Mouse (Mus musculus) liver, adult (tissue): ENCODE results near the gene Scamp5.

Experiments used
- GATA4 ChIP-seq: IDR thresholded peaks from 2 replicates; pipeline ENCODE4 v1.6.1; 2014; ENCODE audit warnings: mild to moderate bottlenecking, low read length; ENCODE audit not compliant: insufficient replicate concordance

The Scamp5 gene

DNA sequence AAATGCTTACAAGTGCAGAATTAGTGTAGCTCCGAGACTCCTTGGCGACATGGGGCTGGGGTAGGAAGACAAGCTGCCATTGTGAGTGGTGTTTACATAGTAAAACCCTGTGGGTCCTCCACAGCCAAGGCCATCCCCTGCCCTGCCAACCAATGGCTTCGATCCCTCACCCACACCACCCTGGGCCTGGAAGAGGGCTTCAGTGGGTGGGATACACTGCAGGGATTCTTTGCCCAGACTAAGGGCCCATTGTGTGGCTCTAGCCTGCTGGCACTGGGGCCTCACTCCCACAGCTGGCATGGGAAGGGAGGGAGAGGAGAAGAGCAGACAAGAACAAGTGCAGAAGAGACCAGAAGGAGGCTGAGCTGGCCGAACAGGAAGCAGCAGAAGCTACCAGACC, 1.1 kb upstream of the Scamp5 start:
- TF ChIP-seq GATA4, result no peak

DNA sequence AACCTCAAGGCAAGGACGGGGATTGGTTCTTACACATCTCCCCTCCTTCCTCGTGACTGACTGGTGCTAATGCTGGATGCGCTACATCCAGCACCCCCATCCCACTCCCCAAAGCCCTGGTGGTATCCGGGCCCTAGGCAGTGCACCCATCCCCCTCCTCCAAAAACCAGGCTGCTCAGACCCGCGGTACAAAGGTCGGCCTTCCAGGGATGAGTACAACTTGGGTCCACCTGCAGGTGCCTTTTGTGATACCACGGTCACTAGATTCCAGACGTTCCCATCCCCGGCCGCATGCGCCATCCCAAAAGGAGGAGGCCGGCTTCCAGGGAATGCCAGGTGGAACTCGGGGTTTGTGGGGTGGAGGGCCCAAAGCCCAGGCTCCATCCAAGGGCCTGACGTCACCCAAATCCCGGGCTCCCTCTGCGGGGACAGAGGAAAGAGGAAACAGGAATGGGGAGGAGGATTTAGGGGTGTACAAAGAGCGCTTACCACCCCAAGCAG, 539 bp downstream of the Scamp5 start:
- no peak for TF ChIP-seq GATA4

DNA sequence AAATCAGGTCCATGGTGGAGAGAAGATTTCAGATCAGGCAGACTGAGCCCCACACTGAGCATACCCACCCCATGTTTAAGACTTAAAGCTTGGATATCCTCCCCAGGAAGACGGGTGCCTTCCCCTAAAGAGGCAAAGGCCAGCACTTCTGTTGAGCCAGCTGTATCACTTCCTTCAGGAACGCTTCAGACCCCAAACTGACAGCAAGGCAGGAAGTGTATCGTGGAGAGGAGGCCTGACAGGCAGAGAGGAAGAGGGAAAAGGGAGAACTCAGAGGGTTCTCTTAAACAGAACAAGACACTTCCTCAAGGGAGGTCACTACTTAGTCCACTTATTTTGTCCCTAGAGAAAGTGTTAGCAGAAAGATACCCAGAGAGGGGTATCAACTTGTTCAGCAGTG, 1.8 kb downstream of the Scamp5 start:
- no peak for TF ChIP-seq GATA4

DNA sequence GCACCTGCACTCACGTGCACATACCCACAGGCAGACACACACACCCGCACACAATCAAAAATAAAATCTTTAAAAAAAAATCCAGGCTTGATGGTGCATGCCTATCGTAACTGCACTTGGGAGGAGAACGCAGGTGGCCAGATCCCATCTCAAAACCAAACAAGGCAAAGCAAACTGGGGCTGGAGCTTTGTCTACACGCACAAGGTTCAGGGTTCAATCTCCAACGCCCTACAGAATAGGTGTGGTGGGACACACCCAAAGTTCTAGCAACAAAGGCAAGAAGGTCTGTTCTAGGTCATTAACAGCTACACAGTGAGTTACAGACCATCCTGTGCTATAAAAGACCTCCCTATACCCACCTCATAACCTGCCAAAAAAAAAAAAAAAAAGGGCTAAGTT, 5.0 kb downstream of the Scamp5 start:
- TF ChIP-seq GATA4, result no peak

DNA sequence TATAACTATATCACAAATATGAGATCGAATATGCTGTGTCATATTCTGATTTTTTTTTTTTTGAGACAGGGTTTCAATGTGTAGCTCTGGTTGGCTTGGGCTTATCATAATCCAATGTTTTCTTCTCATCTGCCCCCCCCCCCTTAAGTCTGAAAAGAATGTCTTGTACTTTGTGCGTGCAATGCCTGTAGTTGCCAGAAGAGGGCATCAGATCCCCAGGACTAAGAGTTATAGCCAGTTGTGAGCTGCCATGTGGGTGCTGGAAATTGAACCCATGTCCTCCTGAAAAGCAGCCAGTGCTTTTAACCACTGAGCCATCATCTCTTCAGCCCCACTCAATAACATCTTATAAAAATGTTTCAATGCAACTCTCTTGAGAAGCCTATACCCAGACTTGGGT, 8.2 kb downstream of the Scamp5 start:
- TF ChIP-seq GATA4, result no peak

DNA sequence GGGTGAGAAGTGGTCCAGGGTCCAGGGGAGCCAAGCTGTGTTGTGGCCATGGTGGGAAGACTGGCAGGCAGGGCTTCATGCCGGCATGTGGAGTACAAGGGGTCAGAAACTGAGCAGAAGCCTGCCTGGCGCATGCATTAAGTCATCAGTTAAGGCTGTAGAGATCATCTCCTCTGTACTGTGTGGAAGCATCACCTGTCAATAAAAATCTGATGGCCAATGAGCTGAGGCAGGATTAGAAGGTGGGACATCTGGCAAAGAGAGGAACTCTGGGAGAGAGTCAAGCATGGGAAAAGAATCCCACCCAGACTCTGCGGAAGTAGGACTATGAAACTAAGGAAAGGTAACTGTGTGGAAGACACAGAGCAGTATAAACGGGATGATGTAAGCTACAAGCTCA, 14.3 kb downstream of the Scamp5 start:
- TF ChIP-seq GATA4, result no peak

DNA sequence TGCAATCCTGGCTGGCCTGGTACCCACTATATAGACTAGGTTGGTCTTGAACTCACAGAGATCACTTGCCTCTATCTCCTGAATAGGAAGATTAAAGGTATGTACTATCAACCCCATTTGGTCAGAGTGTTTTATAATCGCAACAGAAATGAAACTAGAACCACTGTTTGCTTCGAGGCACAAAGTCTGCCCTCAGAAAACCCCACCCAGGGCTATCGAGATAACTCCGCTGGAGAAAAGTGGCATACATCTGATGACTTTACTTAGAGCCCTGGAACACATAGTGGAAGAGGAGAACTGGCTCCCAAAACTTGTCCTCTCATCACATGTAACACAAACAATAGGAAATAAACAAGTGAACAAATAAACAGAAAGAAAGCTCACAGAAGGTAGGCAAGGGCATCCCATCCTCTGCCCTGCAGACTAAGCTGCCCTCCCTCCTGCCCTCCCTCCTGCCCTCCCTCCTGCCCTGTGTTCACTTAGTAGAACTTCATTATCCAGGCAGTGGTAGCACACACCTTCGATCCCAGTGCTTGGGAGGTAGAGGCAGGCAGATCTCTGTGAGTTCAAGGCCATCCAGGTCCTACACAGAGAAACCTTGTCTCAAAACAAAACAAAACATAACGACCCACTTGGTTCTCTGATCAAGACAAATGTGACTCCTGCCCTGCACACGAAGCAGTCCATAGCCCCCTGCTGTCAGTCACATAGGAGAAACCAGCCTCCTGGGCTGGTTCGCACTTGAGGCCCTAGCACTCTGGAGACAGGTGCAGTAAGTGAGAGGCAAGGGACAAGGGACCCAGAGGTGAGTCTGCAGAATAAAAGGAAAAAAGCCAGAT, 15.0 kb downstream of the Scamp5 start:
- no peak for TF ChIP-seq GATA4

DNA sequence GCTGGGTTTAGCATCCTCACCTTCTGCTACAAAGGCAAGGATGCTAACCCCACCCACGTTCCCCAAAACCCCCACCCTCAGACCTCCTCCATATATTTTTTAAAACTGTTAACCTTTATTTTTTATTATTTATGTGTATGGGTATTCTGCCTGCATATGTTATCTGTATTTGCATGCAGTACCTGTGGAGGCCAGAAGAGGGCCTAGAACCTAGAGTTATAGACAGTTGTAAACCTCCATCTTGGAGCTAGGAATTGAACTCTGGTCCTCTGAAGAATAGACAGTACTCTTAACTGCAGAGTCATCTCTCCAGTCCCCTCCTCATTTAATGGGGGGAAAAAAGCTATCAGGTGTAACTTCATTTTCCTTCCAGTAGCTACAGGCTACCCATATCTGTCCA, 18.1 kb downstream of the Scamp5 start:
- no peak for TF ChIP-seq GATA4

DNA sequence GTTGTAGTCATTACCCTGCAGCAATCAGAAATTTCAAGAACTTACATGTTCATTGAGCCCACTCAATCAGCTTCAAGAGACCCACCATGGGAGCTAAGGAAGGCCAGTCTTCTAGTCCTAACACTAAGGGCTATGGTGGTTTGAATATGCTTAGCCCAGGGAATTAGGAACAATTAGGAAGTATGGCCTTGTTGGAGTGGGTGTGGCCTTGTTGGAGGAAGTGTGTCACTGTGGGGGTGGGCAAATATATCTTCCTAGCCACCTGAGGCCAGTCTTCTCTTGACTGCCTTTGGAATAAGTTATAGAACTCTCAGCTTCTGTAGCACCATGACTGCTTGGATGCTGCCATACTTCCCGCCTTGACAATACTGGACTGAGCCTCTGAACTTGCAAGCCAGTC, 27.2 kb downstream of the Scamp5 start:
- no peak for TF ChIP-seq GATA4

DNA sequence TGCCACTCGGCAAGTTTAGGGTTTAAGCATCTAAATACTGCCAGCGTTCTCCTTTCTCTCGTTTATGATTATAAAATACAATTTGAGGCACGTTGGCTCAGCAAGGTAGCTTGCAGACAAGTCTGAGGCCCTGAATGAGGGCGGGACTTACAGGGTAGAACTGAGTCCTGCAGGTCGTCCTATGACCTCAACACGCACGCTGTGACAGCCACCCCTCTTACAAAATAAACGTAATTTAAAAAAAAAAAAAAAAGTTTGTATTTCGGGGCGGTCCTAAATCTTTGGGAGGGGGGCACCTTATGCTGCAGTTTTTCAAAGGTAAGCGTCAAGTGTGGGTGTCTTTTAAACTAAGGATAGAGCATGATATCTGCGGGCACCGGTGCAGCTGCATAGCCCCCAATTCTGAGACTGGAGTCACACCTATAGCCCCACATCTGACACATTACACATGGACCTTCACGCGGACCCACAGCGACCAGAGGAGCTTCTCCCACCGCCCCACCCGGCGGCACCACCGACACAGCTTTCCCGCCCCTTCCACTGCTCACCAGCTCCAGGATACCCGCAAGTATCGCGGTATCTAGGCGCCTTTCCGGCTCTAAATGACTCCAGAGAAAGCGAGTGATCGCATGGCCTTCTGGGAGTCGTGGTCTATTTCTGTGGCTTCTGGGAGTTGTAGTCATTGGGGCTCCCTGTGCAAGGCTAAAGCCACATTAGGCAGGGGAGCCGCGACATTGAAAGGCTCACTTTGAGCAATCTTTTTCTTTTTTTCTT, 28.2 kb downstream of the Scamp5 start, which contains the start of gene Ppcdc:
Gene Ppcdc, minus strand, starts transcription at position 603 of the 774 bp plus-strand sequence.
- TF ChIP-seq GATA4, result peak; percentile 47; the same call in 1 of the 2 replicates

DNA sequence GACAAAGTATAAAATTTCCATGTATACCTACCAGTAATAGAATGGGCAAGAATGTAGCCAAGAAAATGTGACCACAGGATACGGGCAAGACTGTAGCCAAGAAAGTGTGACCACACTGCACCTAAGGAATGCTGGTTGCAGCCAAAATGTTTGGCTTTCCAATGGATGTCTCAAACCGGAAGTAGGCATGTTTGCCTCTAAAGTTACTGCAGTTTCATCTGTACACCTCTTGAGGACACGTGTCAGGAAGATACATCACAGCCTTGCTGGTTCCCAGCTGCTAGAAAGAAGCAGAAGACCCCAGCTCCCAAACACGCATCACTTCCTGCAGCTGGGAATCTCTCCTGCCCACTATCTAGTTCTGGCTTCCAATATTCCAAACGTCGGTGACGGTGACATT, 28.8 kb downstream of the Scamp5 start:
- no peak for TF ChIP-seq GATA4

DNA sequence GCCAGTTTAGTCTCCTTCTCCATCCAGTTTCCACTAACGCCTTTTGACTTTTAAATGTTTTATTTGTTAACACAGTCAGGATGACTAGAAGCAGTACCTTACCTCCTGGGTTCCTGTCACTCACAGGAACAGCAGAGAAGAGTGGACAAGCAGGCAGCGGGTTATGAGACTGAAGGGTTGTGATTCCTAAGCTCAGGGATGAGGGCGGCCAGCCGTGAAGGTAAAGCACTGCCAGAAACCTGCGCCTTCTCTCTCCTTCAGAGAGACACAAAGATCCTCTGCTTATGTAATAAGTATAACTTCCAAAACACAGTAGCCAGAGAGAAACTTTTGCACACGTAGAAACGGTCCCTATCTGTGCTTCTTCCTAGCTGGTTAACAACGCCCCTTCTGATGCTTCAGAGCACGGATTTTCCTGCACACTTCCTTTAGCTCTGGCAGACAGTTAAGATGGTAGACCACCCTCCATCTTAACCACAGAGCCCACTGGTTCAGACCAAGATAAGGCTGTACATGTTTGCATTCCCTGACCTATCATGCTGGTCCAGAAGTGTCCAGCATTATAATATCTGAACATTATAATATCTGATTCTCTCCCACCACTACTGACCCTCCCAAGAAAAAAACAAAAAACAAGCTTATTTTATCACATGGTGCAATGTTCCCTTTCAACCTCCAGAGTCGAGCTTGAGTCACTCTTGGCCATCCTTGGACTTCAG, 29.8 kb downstream of the Scamp5 start:
- no peak for TF ChIP-seq GATA4

DNA sequence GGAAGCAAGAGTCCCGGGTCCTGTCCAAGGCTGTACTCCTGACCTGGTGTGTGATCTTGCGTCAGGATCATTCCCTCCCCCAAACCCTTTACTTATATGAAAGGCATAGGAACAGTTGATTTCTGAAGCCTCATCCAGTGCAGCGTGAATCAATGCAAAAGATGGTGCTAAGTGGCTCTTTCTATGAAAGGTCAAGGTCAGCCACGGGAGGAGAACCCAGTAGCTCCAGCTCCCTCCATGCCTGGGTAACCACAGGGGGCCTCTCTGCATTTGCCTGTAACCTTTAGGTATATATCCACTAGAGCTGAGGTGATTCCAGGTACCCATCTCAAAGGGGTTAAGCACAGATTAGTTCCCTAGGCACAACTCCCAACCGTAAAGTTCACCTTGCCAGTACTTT, 31.7 kb downstream of the Scamp5 start:
- no peak for TF ChIP-seq GATA4

DNA sequence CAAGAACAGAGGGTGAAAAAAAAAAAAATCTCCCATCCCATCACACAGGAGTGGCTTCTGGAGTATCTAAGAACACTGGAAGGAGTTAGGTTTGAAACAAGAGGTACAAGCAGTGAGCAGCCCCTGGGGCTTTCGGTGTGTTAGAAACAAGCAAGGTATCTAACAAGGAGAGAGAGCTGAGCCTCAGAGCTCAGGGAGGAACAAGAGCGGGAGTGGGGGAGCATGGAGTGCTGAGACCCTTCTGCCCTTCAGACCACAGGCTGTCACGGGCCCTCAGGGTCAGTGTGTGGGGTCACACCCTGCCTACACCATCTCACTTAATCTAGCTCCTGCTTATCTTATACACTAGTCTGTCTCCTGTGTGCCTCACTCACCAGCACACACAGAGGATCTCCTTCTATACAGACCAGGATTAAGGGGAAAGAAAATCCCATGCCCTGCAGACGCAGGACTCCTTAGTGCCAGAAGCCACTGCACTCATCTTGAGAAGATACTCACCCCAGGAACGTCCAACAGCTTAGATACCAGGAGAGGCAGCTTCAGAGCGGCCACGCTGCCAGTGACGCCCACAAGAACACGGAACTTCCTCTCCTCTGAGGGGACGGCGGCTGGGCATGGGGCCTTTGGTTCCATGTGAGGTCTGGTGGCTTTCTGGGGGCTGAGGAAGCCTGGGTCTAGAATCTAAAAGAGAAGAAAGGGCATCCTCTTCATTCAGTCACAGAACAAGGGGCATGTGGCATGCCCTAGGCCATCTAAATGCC, 33.3 kb downstream of the Scamp5 start:
- TF ChIP-seq GATA4, result no peak
